Mouse (Mus musculus) cerebellum, adult 2 months (tissue): ENCODE results near the gene Nr4a2.

ENCODE experiments used
- CTCF ChIP-seq: fragments of 200-500 bp; IDR thresholded peaks from 2 replicates; pipeline ENCODE4 v1.5.1; 2011; ENCODE audit warnings: low read depth, mild to moderate bottlenecking, control low read depth, low read length, moderate library complexity, borderline replicate concordance; ENCODE audit not compliant: insufficient read depth
- POLR2A ChIP-seq: fragments of 200-500 bp; IDR thresholded peaks from 2 replicates; pipeline ENCODE4 v1.6.1; 2011; ENCODE audit warnings: low read length, control low read depth, borderline replicate concordance; ENCODE audit not compliant: insufficient read depth

DNA sequence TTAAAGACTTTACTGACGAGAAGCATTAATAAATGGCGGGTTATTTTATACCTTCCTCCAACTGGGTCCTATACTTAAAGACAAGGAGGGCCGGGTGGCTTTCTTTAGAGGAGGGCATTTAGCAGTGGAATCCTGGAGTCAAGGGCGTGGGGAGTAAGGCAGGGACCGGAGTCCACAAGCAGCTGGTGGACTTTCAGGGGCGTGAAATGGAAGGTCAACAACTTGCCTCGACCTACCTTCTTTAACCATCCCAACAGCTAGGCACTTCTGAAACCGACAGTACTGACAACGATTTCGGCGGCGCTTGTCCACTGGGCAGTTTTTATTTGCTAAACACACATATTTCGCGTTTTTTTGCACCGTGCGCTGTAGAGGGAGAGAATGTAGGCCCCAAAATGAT, 13.4 kb downstream of the Nr4a2 start:
- TF ChIP-seq CTCF = no peak
- no peak for TF ChIP-seq POLR2A
